In genomic region chr8:116905252-116905651, GRCm38 (mm10) we compare ENCODE assay signal across 21 mouse cellular contexts. TPM values are rescaled to one million over a fixed set of nuclear protein-coding genes. Genes with fewer than 3 reads are reported as not detected.
DNase-seq lines count a peak whose midpoint lies in the region; ATAC-seq lines count a peak whose summit lies in the region.
"Had no signal": no experiment of that assay in that cellular context is flagged by ENCODE, and none has a peak within 500 bp of the region (broad histone marks: within the 10 kb centered on the region; RNA-seq: fewer than 3 reads in every experiment).

No protein-coding gene starts in this region.

- no peaks in the 10 kb centered on the region for H3K4me1 ChIP-seq in midbrain, embryonic 16.5 days (ENCODE audit: control insufficient read depth, insufficient read depth, low read length)
- H3K4me1 ChIP-seq: embryonic facial prominence, embryonic 15.5 days; forebrain, embryonic 10.5 days; limb, embryonic 10.5 days; midbrain, embryonic 10.5 days had no signal

- peak; percentile 20 for DNase-seq in CD4-positive, CD25-positive, alpha-beta regulatory T cell, adult 2 months (ENCODE audit: low read depth, low spot score)
- peak; percentile 36 for DNase-seq in T-cell, adult 2 months (ENCODE audit: low spot score)
- DNase-seq in thymus, postnatal 36 days: peak; percentile 30 to 32
- DNase-seq in cerebellum, postnatal 4 days (ENCODE audit: low spot score in 2 of 2): no peak
- DNase-seq in left cerebral cortex, adult 8-10 months (ENCODE audit: low spot score in 2 of 2): no peak
- DNase-seq: cerebellum, adult 9-10 months; embryo, embryonic 11 days; heart, postnatal 36 days; layer of hippocampus, postnatal 36 days; right cerebral cortex, postnatal 14 days had no signal

- H3K9ac ChIP-seq in midbrain, embryonic 16.5 days (ENCODE audit: low read depth, low read length): no peak overlapping the region
- H3K9ac ChIP-seq: embryonic facial prominence, embryonic 15.5 days; heart, embryonic 12.5 days; liver, embryonic 14.5 days had no signal

- WGBS in midbrain, embryonic 16.5 days: 87% methylated on average over 4 of the region's 4 CpGs

- H3K27me3 ChIP-seq in midbrain, embryonic 16.5 days (ENCODE audit: control insufficient read depth, insufficient read depth, low read depth, low read length): no peaks in the 10 kb centered on the region
- H3K27me3 ChIP-seq: embryonic facial prominence, embryonic 15.5 days; heart, embryonic 12.5 days; Patski had no signal

- H3K4me2 ChIP-seq in midbrain, embryonic 16.5 days (ENCODE audit: low read length): no peak overlapping the region
- H3K4me2 ChIP-seq: embryonic facial prominence, embryonic 15.5 days; heart, embryonic 12.5 days had no signal

- H3K36me3 ChIP-seq in midbrain, embryonic 16.5 days (ENCODE audit: control insufficient read depth, insufficient read depth, low read length): no peaks in the 10 kb centered on the region

- 0 out of 2 replicates have a peak, but pooled peaks have one; percentile 20 for ATAC-seq in megakaryocyte progenitor cell, adult 5-6 weeks (replicated peaks; ENCODE audit: poor library complexity)
- ATAC-seq in midbrain, embryonic 16.5 days: no peak
- ATAC-seq: lung, postnatal 0 days had no signal

- H3K4me3 ChIP-seq in midbrain, embryonic 16.5 days (ENCODE audit: low read depth, low read length): no peak overlapping the region
- H3K4me3 ChIP-seq: embryonic facial prominence, embryonic 15.5 days; forebrain, embryonic 10.5 days; heart, embryonic 12.5 days; limb, embryonic 10.5 days; midbrain, embryonic 10.5 days had no signal

- H3K9me3 ChIP-seq in midbrain, embryonic 16.5 days (replicated peaks; ENCODE audit: control insufficient read depth, low read length, poor library complexity, severe bottlenecking): no peaks in the 10 kb centered on the region
- H3K9me3 ChIP-seq: embryonic facial prominence, embryonic 15.5 days; limb, embryonic 10.5 days had no signal

- H3K27ac ChIP-seq in midbrain, embryonic 16.5 days (ENCODE audit: low read length): no peak overlapping the region
- H3K27ac ChIP-seq: embryonic facial prominence, embryonic 15.5 days; forebrain, embryonic 10.5 days; limb, embryonic 10.5 days; liver, embryonic 14.5 days; midbrain, embryonic 10.5 days; stomach, postnatal 0 days had no signal

RNA-seq across cellular contexts. Expression of gene Cmc2, which starts 16.0 kb away (rescaled TPM):
- 34.4 and 41.4 TPM in 2 replicates for total RNA-seq in megakaryocyte progenitor cell, adult 5-6 weeks (2015)
- 70.7 and 79.0 TPM in 2 replicates for total RNA-seq in megakaryocyte progenitor cell, adult 5-6 weeks (2017)
- polyA plus RNA-seq in midbrain, embryonic 16.5 days (2015; fragmentation: Nextera tagmentation; extraction: Ambion mirVana): 25.7 and 27.3 TPM in 2 replicates
- total RNA-seq in left cerebral cortex, adult 8-10 months (2022): 10 to 100 TPM; 12.9 to 18.6 (median 16.0) TPM

RNA-seq across cellular contexts. Expression of gene Cenpn, which starts 16.3 kb away (rescaled TPM):
- total RNA-seq in megakaryocyte progenitor cell, adult 5-6 weeks (2015): 47.2 and 48.4 TPM in 2 replicates
- 32.0 and 32.2 TPM in 2 replicates for total RNA-seq in megakaryocyte progenitor cell, adult 5-6 weeks (2017)
- polyA plus RNA-seq in midbrain, embryonic 16.5 days (2015; fragmentation: Nextera tagmentation; extraction: Ambion mirVana): 6.4 and 6.9 TPM in 2 replicates
- total RNA-seq in left cerebral cortex, adult 8-10 months (2022): 1 to 10 TPM; 1.7 to 3.6 (median 2.7) TPM

RNA-seq across cellular contexts. Expression of gene Atmin, which starts 37.9 kb away (rescaled TPM):
- 11.4 and 14.3 TPM in 2 replicates for total RNA-seq in megakaryocyte progenitor cell, adult 5-6 weeks (2015)
- total RNA-seq in megakaryocyte progenitor cell, adult 5-6 weeks (2017): 10.8 and 11.1 TPM in 2 replicates
- polyA plus RNA-seq in midbrain, embryonic 16.5 days (2015; fragmentation: Nextera tagmentation; extraction: Ambion mirVana): 20.4 and 20.8 TPM in 2 replicates
- 10 to 100 TPM; 66.7 to 75.1 (median 71.3) TPM for total RNA-seq in left cerebral cortex, adult 8-10 months (2022)

Comparison
In these comparisons a context has a peak if more than half of its experiments do, and no peak if none do; other contexts are left out.
1. DNase-seq: peak in CD4-positive, CD25-positive, alpha-beta regulatory T cell, adult 2 months (single experiment), T-cell, adult 2 months (single experiment) and thymus, postnatal 36 days (2 of 2); none in cerebellum, postnatal 4 days (0 of 2) and left cerebral cortex, adult 8-10 months (0 of 2).
2. RNA of gene Cenpn, which starts 16.3 kb away (total RNA-seq): 32.0 to 48.4 TPM in megakaryocyte progenitor cell, adult 5-6 weeks; 1.7 to 3.6 TPM in left cerebral cortex, adult 8-10 months; every median in the first group is over 4 times any median in the second.
3. RNA of gene Atmin, which starts 37.9 kb away (total RNA-seq): 66.7 to 75.1 TPM in left cerebral cortex, adult 8-10 months; 10.8 to 14.3 TPM in megakaryocyte progenitor cell, adult 5-6 weeks; every median in the first group is over 4 times any median in the second.